ENCODE assay signal across 8 mouse cellular contexts in the genomic region with DNA sequence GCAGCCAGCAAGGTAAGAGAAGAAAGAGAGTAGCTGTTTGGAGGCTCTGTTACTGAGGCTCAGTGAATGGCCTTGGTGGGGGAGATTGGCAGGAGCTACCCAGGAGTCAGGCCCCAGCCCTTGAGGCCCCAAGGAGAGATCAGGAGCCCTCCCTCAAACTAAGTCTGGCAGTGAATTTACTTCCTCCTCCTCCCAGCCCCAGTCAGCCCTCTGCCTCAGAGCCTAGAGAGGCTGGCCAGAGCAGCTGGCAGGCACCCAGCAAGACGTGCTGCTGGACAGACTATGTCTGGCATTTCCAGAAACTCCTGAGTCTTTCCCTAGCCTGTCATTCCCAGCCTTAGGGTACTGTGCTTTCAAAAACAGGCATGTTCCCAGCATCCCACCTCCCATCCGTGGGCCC. TPM values are rescaled to one million over a fixed set of nuclear protein-coding genes. Genes with fewer than 3 reads are reported as not detected.
A peak's percentile ranks its signal among the peaks of the same experiment; 100 is the strongest.
DNase-seq lines count a peak whose midpoint lies in the region; ATAC-seq lines count a peak whose summit lies in the region.

No protein-coding gene starts in this region.

- no peak overlapping the region for H3K4me2 ChIP-seq in stomach, embryonic 14.5 days (replicated peaks; ENCODE audit: low read depth, low read length)

- no peaks in the 10 kb centered on the region for H3K9me3 ChIP-seq in heart, embryonic 10.5 days
- no peaks in the 10 kb centered on the region for H3K9me3 ChIP-seq in stomach, embryonic 14.5 days (ENCODE audit: control insufficient read depth, low read depth, low read length)

- intact Hi-C loops in left cerebral cortex, postnatal 14 days (cut with DNase I) = no loop called here
- intact Hi-C loops in left cerebral cortex, postnatal 36 days (cut with DNase I) = no loop called here

- H3K9ac ChIP-seq in stomach, embryonic 14.5 days (replicated peaks; ENCODE audit: low read depth, low read length) = no peak overlapping the region

- no peaks in the 10 kb centered on the region for H3K36me3 ChIP-seq in heart, embryonic 10.5 days
- H3K36me3 ChIP-seq in stomach, embryonic 14.5 days (ENCODE audit: control insufficient read depth, insufficient read depth, low read length) = no peaks in the 10 kb centered on the region

- H3K4me3 ChIP-seq in heart, embryonic 10.5 days = no peak overlapping the region
- no peak overlapping the region for H3K4me3 ChIP-seq in stomach, embryonic 14.5 days (ENCODE audit: low read depth, low read length)

- H3K27me3 ChIP-seq in heart, embryonic 10.5 days (ENCODE audit: insufficient read depth, poor library complexity, severe bottlenecking) = peaks cover 37% of the 10 kb centered on the region
- 0 out of 2 replicates have a peak, but pooled peaks cover 5% of the 10 kb centered on the region for H3K27me3 ChIP-seq in stomach, embryonic 14.5 days (ENCODE audit: control insufficient read depth, insufficient read depth, low read length)

- H3K27ac ChIP-seq in heart, embryonic 10.5 days = peak overlapping the region; percentile 59; the same call in 1 of the 2 replicates
- peak overlapping the region; percentile 44; the same call in 1 of the 2 replicates for H3K27ac ChIP-seq in stomach, embryonic 14.5 days (ENCODE audit: low read length)

- 34% methylated on average over 2 of the region's 2 CpGs for WGBS in heart, embryonic 10.5 days
- WGBS in stomach, embryonic 14.5 days = 34% methylated on average over 2 of the region's 2 CpGs

- peaks cover 22% of the 10 kb centered on the region for H3K4me1 ChIP-seq in heart, embryonic 10.5 days
- H3K4me1 ChIP-seq in stomach, embryonic 14.5 days (ENCODE audit: control insufficient read depth, insufficient read depth, low read length) = peaks cover 14% of the 10 kb centered on the region

- peak; percentile 26 to 64 for DNase-seq in left cerebral cortex, postnatal 14 days (ENCODE audit: low spot score in 2 of 2)
- no peak for DNase-seq in left cerebral cortex, postnatal 36 days (ENCODE audit: low spot score in 2 of 2)
- DNase-seq in adrenal gland, postnatal 25 days = peak; percentile 78
- no peak for DNase-seq in heart, embryonic 10.5 days (ENCODE audit: low spot score)
- DNase-seq in kidney, postnatal 14 days = peak; percentile 85
- no peak for DNase-seq in embryo, embryonic 11 days
- no peak for DNase-seq in layer of hippocampus, adult 18-20 months (ENCODE audit: low spot score in 2 of 2)

- ATAC-seq in stomach, embryonic 14.5 days (ENCODE audit: insufficient number of reproducible peaks, insufficient read depth, low FRiP score, low read depth) = peak; percentile 77

RNA-seq across cellular contexts. Expression of a gene that starts 4.7 kb away (rescaled TPM):
- total RNA-seq in left cerebral cortex, postnatal 14 days (2021) = 1 to 10 TPM; 4.2 to 4.3 TPM
- 1 to 10 TPM; 3.3 to 3.8 TPM for total RNA-seq in left cerebral cortex, postnatal 36 days (2021)
- 5.8 and 9.5 TPM in 2 replicates for total RNA-seq in adrenal gland, postnatal 25 days (2021)
- polyA plus RNA-seq in heart, embryonic 10.5 days (2016; fragmentation: Nextera tagmentation; extraction: Ambion mirVana) = 0.97 and 1.2 TPM in 2 replicates
- 7.3 and 7.8 TPM in 2 replicates for polyA plus RNA-seq in stomach, embryonic 14.5 days (2014; fragmentation: Nextera tagmentation; extraction: Ambion mirVana)
- 1 to 10 TPM; 2.9 to 3.9 TPM for total RNA-seq in layer of hippocampus, adult 18-20 months (2021)

RNA-seq across cellular contexts. Expression of a gene that starts 33.5 kb away (rescaled TPM):
- under 1 TPM; 0.55 to 0.92 TPM for total RNA-seq in left cerebral cortex, postnatal 14 days (2021)
- total RNA-seq in left cerebral cortex, postnatal 36 days (2021) = under 1 TPM; 0.57 to 0.91 TPM
- 1.2 and 2.3 TPM in 2 replicates for total RNA-seq in adrenal gland, postnatal 25 days (2021)
- 1.0 and 1.1 TPM in 2 replicates for polyA plus RNA-seq in heart, embryonic 10.5 days (2016; fragmentation: Nextera tagmentation; extraction: Ambion mirVana)
- 1.7 and 2.0 TPM in 2 replicates for polyA plus RNA-seq in stomach, embryonic 14.5 days (2014; fragmentation: Nextera tagmentation; extraction: Ambion mirVana)
- total RNA-seq in layer of hippocampus, adult 18-20 months (2021) = 1 to 10 TPM in 1 of 2 experiments, under 1 TPM in 1; 0.62 to 1.3 TPM

RNA-seq across cellular contexts. Expression of a gene that starts 47.3 kb away (rescaled TPM):
- total RNA-seq in left cerebral cortex, postnatal 14 days (2021) = 10 to 100 TPM; 81.3 to 91.6 TPM
- 100 to 1,000 TPM; 128 to 134 TPM for total RNA-seq in left cerebral cortex, postnatal 36 days (2021)
- 76.1 and 81.2 TPM in 2 replicates for total RNA-seq in adrenal gland, postnatal 25 days (2021)
- 7.9 and 10.1 TPM in 2 replicates for polyA plus RNA-seq in heart, embryonic 10.5 days (2016; fragmentation: Nextera tagmentation; extraction: Ambion mirVana)
- polyA plus RNA-seq in stomach, embryonic 14.5 days (2014; fragmentation: Nextera tagmentation; extraction: Ambion mirVana) = 13.7 and 14.1 TPM in 2 replicates
- 100 to 1,000 TPM; 171 to 178 TPM for total RNA-seq in layer of hippocampus, adult 18-20 months (2021)

Comparison
In these comparisons a context has a peak if more than half of its experiments do, and no peak if none do; other contexts are left out.
1. DNase-seq: peak in left cerebral cortex, postnatal 14 days (2 of 2), adrenal gland, postnatal 25 days (single experiment) and kidney, postnatal 14 days (single experiment); none in left cerebral cortex, postnatal 36 days (0 of 2), heart, embryonic 10.5 days (single experiment), embryo, embryonic 11 days (single experiment) and layer of hippocampus, adult 18-20 months (0 of 2).